Mouse (Mus musculus): Measurements from ENCODE around the gene Usp44. TPM values are rescaled to one million over a fixed set of nuclear protein-coding genes. Genes with fewer than 3 reads are reported as not detected.
A peak's percentile ranks its signal among the peaks of the same experiment; 100 is the strongest.
"Not testable (repeated sequence)": the region's sequence is repeated elsewhere in the genome, so short reads cannot be mapped to it uniquely, and the experiment has no call there.

Gene Usp44
- 0.17 and 0.34 TPM in 2 replicates for polyA plus RNA-seq (2015; fragmentation: Nextera tagmentation; extraction: Ambion mirVana)

DNA sequence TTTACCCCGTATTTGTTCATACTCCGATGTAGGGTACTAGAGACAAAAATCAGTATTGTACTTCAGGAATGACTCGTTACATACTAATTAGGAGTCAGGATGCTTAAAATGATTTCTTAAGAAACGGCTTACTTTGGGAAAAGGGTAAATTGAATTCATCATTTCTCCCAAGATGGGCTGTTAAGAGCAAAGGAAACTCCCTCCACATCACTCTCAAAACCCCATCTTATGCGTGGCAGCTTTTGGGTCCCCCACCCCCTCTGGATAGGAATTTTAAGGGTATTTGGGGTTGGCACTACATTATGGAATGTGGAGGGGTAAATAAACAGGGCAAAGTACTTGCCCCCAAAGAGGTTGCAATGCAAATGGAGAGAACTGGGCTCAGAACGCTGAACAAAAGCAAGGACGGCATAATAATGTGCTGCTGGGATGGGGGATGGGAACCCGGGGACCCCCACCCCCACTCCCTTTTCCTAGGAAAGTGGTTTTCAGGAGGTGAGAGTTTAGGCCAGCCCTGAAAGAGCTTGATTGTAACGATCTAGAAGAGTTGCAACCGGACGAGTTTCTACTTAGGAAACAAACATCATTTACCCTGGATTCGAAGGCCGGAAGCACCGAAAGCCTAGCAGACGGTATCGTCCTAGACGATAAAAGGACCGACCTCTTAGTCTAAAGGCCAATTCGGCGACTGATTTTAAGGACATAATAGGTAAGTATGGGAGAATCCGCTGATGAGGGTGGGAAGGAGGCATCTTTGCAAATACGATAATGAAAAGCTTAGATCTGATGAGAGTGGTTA is at the start of gene Usp44:
Gene Usp44, plus strand, starts transcription at position 625 of the 799 bp plus-strand sequence.
- peak within 1 kb of the TSS; percentile 19 for H3K4me3 ChIP-seq (ENCODE audit: low read length)

DNA sequence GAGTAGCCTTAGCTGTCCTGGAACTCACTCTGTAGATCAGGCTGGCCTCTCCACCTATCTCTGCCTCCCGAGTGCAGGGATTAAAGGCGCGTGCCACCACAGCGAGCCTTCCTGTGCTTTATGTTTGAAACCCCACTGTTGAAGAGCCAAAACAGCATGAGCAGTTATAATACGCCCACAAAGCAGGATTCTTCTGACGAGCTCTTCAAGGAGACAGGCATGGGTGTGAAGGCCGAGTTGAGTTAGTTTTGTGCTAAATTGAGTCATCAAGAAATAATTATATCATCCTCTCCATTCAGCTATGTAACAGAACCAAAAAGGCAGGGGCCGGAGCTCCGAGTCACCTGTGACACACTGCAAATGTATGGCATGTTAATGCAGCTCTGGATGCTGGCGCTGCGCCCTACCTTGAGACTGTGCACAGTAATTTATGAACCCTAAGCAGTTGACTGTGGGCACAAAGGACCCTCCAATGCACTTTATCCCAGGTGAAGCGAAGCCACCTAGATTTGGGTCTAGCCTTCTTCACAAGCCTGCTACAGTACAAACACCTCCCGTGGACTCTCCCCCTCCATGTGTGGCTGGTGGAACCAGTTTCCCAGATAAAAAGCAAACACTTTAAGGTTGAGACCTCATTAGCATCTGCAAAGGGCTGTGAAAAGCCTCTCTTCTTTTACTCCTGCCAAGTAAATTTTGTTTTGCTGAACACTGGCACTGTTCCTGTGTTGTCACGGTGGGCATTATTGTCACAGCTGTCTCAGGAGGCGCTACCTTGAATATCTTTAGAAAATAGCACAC is 47.9 kb upstream of the Usp44 start:
- Histone ChIP-seq H3K9ac (ENCODE audit: low read depth, low read length) (no peak overlapping the region), H3K36me3 (ENCODE audit: control insufficient read depth, insufficient read depth, low read length) (no peaks in the 10 kb centered on the region), H3K9me3 (ENCODE audit: control insufficient read depth, low read length) (no peaks in the 10 kb centered on the region), H3K27me3 (replicated peaks; ENCODE audit: control insufficient read depth, insufficient read depth, low read length) (no peaks in the 10 kb centered on the region), H3K4me3 (ENCODE audit: low read length) (no peak overlapping the region), H3K4me2 (ENCODE audit: low read depth, low read length) (no peak overlapping the region), H3K27ac (ENCODE audit: low read length) (no peak overlapping the region), H3K4me1 (ENCODE audit: control insufficient read depth, insufficient read depth, low read length) (no peaks in the 10 kb centered on the region)
- ATAC-seq, result no peak
- WGBS, result 74% methylated on average over 15 of the region's 15 CpGs

More for the DNA sequence above, at the start of gene Usp44:
- H3K9me3 ChIP-seq (ENCODE audit: control insufficient read depth, low read length), result no peaks in the 10 kb centered on the region
- H3K27ac ChIP-seq (ENCODE audit: low read length), result no peak within 1 kb of the TSS
- H3K27me3 ChIP-seq (replicated peaks; ENCODE audit: control insufficient read depth, insufficient read depth, low read length), result peaks cover 44% of the 10 kb centered on the region
- H3K9ac ChIP-seq (ENCODE audit: low read depth, low read length), result no peak within 1 kb of the TSS
- H3K4me2 ChIP-seq (ENCODE audit: low read depth, low read length), result peak within 1 kb of the TSS; percentile 32; the same call in 1 of the 2 replicates
- H3K36me3 ChIP-seq (ENCODE audit: control insufficient read depth, insufficient read depth, low read length), result no peaks in the 10 kb centered on the region
- H3K4me1 ChIP-seq (ENCODE audit: control insufficient read depth, insufficient read depth, low read length), result peaks cover 13% of the 10 kb centered on the region
- WGBS, result 11% methylated on average over 22 of the region's 22 CpGs
- no peak for ATAC-seq

DNA sequence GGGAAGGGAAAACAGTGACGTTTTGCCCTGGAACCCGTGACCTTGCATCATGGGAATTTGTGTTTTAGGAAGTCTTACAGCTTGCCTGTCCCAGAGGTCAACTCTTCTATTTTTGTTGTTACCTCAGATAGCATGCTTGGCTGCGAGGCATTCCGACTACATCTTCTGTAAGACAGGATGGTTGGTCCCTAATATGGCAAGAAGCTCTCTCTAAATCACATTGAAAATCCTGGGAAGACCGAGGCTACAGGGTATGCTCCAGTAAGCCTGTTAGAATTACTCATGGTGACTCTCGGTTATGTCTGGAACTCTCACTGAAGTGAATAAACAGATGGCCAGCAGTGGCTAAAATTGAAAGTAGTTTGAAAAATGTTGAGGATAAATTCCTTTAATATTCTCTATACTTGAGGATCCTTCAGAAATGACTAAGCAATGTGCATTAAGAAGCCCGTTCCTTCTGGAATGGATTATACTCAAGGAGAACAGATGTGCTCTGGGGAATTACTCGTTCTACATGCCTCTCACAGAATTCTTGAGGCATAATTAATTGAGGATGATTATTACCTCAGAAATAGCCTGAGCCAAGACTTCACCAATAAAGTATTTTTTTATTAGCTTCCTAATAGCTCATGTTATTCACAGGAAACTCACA is 31.5 kb upstream of the Usp44 start:
- no peak for ATAC-seq
- no peak overlapping the region for H3K4me3 ChIP-seq (ENCODE audit: low read length)
- no peaks in the 10 kb centered on the region for H3K4me1 ChIP-seq (ENCODE audit: control insufficient read depth, insufficient read depth, low read length)
- H3K9me3 ChIP-seq (ENCODE audit: control insufficient read depth, low read length), result no peaks in the 10 kb centered on the region
- no peak overlapping the region for H3K9ac ChIP-seq (ENCODE audit: low read depth, low read length)
- no peaks in the 10 kb centered on the region for H3K27me3 ChIP-seq (replicated peaks; ENCODE audit: control insufficient read depth, insufficient read depth, low read length)
- 68% methylated on average over 8 of the region's 8 CpGs for WGBS
- no peaks in the 10 kb centered on the region for H3K36me3 ChIP-seq (ENCODE audit: control insufficient read depth, insufficient read depth, low read length)
- no peak overlapping the region for H3K4me2 ChIP-seq (ENCODE audit: low read depth, low read length)
- H3K27ac ChIP-seq (ENCODE audit: low read length), result no peak overlapping the region

DNA sequence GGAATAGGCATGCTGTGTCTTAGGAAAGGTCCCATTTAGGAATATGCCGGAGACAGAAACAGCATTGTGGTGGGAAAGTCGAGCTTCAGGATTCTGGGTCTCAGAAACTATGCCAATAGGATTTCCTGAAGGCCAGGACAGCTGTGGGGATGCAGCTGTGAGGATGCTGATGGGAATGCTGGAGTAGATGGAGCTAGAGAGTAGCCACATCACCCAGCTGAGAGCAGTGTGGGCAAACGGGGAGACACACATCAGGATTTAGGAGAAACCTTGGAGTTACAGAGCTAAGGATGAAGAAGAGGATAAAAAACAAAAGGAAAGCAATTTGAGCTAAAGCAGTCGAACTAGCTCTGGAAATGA is 31.0 kb upstream of the Usp44 start:
- H3K4me1 ChIP-seq (ENCODE audit: control insufficient read depth, insufficient read depth, low read length), result no peaks in the 10 kb centered on the region
- H3K9ac ChIP-seq (ENCODE audit: low read depth, low read length), result no peak overlapping the region
- no peak overlapping the region for H3K4me2 ChIP-seq (ENCODE audit: low read depth, low read length)
- H3K36me3 ChIP-seq (ENCODE audit: control insufficient read depth, insufficient read depth, low read length), result no peaks in the 10 kb centered on the region
- ATAC-seq, result no peak
- no peak overlapping the region for H3K4me3 ChIP-seq (ENCODE audit: low read length)
- no peaks in the 10 kb centered on the region for H3K9me3 ChIP-seq (ENCODE audit: control insufficient read depth, low read length)
- no peak overlapping the region for H3K27ac ChIP-seq (ENCODE audit: low read length)
- 66% methylated on average over 4 of the region's 4 CpGs for WGBS
- no peaks in the 10 kb centered on the region for H3K27me3 ChIP-seq (replicated peaks; ENCODE audit: control insufficient read depth, insufficient read depth, low read length)

DNA sequence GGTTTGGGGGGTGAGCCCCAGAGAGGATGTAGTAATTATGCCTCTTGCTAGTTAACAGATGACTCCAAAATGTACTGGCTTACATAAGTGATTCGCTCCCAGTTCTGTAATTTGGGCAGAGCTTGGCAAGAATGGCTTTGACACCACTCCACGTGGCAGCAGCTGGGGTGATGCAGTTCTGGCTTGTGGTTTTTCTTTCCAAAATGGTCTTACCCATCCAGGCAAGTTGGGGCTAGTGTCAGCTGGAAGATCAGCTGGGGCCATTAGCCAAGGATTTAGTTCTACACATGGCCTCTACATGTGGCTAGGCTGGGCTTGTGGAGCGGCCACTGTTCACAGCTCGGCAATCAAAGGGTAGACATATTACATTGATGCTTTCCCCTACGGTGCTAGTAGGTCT is 30.5 kb upstream of the Usp44 start:
- WGBS, result 87% methylated on average over 5 of the region's 5 CpGs
- no peaks in the 10 kb centered on the region for H3K27me3 ChIP-seq (replicated peaks; ENCODE audit: control insufficient read depth, insufficient read depth, low read length)
- ATAC-seq, result no peak
- H3K27ac ChIP-seq (ENCODE audit: low read length), result no peak overlapping the region
- H3K4me3 ChIP-seq (ENCODE audit: low read length), result no peak overlapping the region
- no peak overlapping the region for H3K4me2 ChIP-seq (ENCODE audit: low read depth, low read length)
- no peaks in the 10 kb centered on the region for H3K4me1 ChIP-seq (ENCODE audit: control insufficient read depth, insufficient read depth, low read length)
- H3K9ac ChIP-seq (ENCODE audit: low read depth, low read length), result no peak overlapping the region
- no peaks in the 10 kb centered on the region for H3K36me3 ChIP-seq (ENCODE audit: control insufficient read depth, insufficient read depth, low read length)
- H3K9me3 ChIP-seq (ENCODE audit: control insufficient read depth, low read length), result no peaks in the 10 kb centered on the region

DNA sequence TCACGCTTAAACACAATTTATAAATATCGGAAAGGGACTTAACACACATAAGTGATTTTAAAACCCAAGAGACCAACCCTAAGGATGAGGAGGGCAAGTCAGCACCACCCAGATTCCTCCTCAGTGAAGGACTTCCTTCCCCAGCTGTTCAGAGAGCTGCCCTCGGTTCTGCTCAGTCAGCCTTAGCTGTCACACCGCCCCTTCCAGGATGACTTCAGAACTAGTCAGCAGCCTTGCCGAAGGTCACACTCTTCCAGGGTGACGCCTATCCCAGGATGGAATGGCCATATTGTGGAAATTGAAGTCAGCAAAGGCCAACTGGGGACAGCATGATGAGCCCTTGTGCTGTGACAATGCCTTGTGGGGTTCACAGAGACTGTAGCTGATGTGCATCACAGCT is 28.2 kb upstream of the Usp44 start:
- Histone ChIP-seq H3K4me2 (ENCODE audit: low read depth, low read length) (no peak overlapping the region), H3K27me3 (replicated peaks; ENCODE audit: control insufficient read depth, insufficient read depth, low read length) (no peaks in the 10 kb centered on the region), H3K9me3 (ENCODE audit: control insufficient read depth, low read length) (no peaks in the 10 kb centered on the region), H3K4me1 (ENCODE audit: control insufficient read depth, insufficient read depth, low read length) (no peaks in the 10 kb centered on the region), H3K27ac (ENCODE audit: low read length) (no peak overlapping the region), H3K36me3 (ENCODE audit: control insufficient read depth, insufficient read depth, low read length) (no peaks in the 10 kb centered on the region), H3K4me3 (ENCODE audit: low read length) (no peak overlapping the region), H3K9ac (ENCODE audit: low read depth, low read length) (no peak overlapping the region)
- 71% methylated on average over 6 of the region's 6 CpGs for WGBS
- ATAC-seq, result no peak

DNA sequence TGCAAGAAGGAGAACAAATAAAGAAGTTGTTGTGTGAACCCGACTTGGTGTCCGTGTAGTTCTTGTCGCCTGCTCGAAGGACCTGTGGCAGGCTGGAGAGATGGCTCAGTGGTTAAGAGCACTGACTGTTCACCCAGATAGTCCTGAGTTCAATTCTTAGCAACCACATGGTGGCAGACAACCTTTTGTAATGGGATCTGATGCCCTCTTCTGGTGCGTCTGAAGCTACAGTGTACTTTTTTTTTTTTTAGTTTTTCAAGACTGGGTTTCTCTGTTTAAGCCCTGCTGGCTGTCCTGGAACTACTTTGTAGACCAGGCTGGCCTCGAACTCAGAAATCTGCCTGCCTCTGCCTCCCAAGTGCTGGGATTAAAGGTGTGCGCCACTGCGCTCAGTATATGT is 21.9 kb upstream of the Usp44 start:
- H3K36me3 ChIP-seq (ENCODE audit: control insufficient read depth, insufficient read depth, low read length), result not testable (repeated sequence)
- 96% methylated on average over 8 of the region's 8 CpGs for WGBS

DNA sequence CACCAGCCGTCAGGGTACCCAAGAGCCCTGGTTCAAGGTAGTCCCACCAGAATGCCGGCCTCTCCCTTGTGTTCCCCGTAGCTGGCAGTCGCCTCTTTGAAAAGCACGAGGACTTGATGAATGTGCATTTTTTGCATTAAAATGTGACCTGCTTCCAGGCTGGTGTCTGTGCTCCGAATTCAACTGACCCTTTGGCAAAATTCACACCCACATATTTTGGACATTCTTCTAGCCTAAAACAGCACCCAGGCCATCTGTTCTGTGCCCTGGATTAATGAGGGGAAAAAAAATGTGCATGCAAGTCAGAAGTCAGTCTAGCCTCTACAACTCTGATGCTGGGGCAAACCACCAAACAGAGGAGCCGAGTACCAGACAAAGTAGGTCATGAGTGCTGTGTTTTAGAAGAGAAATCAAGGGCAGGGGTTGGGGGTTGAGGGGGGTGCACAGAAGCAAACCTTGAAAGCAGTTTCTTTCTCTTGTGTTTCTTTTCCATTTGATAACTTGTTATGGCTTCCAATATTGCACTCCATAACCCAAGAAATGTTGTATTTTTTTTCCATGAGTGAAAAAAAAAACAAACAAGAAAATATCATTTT is 20.7 kb upstream of the Usp44 start:
- no peak for ATAC-seq
- Histone ChIP-seq H3K9me3 (ENCODE audit: control insufficient read depth, low read length) (no peaks in the 10 kb centered on the region), H3K27me3 (replicated peaks; ENCODE audit: control insufficient read depth, insufficient read depth, low read length) (no peaks in the 10 kb centered on the region), H3K36me3 (ENCODE audit: control insufficient read depth, insufficient read depth, low read length) (no peaks in the 10 kb centered on the region), H3K4me2 (ENCODE audit: low read depth, low read length) (no peak overlapping the region), H3K27ac (ENCODE audit: low read length) (no peak overlapping the region), H3K4me3 (ENCODE audit: low read length) (no peak overlapping the region), H3K4me1 (ENCODE audit: control insufficient read depth, insufficient read depth, low read length) (no peaks in the 10 kb centered on the region), H3K9ac (ENCODE audit: low read depth, low read length) (no peak overlapping the region)
- 46% methylated on average over 7 of the region's 7 CpGs for WGBS

More for the DNA sequence above, 21.9 kb upstream of the Usp44 start:
- H3K27ac ChIP-seq (ENCODE audit: low read length); H3K27me3 ChIP-seq (replicated peaks; ENCODE audit: control insufficient read depth, insufficient read depth, low read length); H3K9me3 ChIP-seq (ENCODE audit: control insufficient read depth, low read length); H3K4me2 ChIP-seq (ENCODE audit: low read depth, low read length); H3K9ac ChIP-seq (ENCODE audit: low read depth, low read length); ATAC-seq; H3K4me3 ChIP-seq (ENCODE audit: low read length); H3K4me1 ChIP-seq (ENCODE audit: control insufficient read depth, insufficient read depth, low read length): not testable (repeated sequence)

DNA sequence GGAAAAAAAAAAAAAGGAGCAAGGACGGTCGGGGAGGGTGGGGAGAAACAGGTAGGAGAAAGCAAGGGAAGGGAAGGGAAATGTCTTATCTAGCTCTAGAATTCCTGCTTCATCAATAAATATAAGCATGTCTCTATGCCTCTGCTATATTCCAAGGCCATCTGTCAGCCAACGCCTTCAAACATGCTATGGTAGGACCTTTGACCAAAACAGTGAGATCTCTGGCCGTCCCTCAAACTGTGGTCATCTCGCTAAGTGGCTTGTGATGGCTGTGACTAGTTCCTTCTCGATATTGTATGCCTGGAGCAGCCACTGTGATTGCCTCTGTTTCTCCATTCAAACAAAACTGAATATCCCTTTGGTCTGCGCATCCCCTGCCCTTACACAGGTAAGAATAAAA is 19.3 kb upstream of the Usp44 start:
- no peak overlapping the region for H3K4me3 ChIP-seq (ENCODE audit: low read length)
- H3K4me2 ChIP-seq (ENCODE audit: low read depth, low read length), result no peak overlapping the region
- no peaks in the 10 kb centered on the region for H3K9me3 ChIP-seq (ENCODE audit: control insufficient read depth, low read length)
- H3K4me1 ChIP-seq (ENCODE audit: control insufficient read depth, insufficient read depth, low read length), result no peaks in the 10 kb centered on the region
- no peak overlapping the region for H3K9ac ChIP-seq (ENCODE audit: low read depth, low read length)
- H3K27ac ChIP-seq (ENCODE audit: low read length), result no peak overlapping the region
- H3K27me3 ChIP-seq (replicated peaks; ENCODE audit: control insufficient read depth, insufficient read depth, low read length), result no peaks in the 10 kb centered on the region
- no peaks in the 10 kb centered on the region for H3K36me3 ChIP-seq (ENCODE audit: control insufficient read depth, insufficient read depth, low read length)
- no peak for ATAC-seq
- WGBS, result 86% methylated on average over 7 of the region's 7 CpGs

Data from intestine, embryonic 16.5 days (tissue).